Mouse (Mus musculus) mouse embryonic stem cell (cell line): ENCODE measurements around the gene Trpm3.

Experiments
- in situ Hi-C, 2 experiments: fragments of 300-500 bp; cut with MboI; formaldehyde crosslinking; loops; 1 replicate in 1 of 2; 3 replicates in 1 of 2; pipeline ENCODE4 v1.14.3; 2019 to 2020; ENCODE audit warnings: low sequenced_read_pairs in 2 of 2, low pct_unique_long_range_greater_than_20kb in 1 of 2, mixed read lengths in 1 of 2; ENCODE audit not compliant: unreplicated experiment in 1 of 2

Trpm3 gene

DNA sequence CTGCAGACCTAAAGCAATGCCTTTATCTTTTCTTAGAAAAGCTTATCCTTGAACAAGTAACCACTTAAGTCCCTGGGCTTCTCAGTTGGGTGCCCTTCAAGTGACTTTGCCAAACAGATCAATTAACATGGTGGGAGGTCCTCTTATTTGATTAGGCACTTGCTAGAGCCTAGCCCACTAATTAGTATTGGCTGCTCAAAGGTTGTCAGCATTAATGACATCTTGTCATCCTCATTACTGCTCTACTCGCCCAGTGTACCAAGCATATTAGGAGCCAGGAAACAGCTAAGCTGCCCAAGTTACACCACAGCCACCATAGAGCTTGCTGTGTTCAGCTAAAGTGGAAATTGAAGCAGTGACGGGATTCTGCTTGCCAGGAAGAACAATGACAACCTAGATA, 456.4 kb downstream of the Trpm3 start:
- in situ Hi-C loops = no loop called here

DNA sequence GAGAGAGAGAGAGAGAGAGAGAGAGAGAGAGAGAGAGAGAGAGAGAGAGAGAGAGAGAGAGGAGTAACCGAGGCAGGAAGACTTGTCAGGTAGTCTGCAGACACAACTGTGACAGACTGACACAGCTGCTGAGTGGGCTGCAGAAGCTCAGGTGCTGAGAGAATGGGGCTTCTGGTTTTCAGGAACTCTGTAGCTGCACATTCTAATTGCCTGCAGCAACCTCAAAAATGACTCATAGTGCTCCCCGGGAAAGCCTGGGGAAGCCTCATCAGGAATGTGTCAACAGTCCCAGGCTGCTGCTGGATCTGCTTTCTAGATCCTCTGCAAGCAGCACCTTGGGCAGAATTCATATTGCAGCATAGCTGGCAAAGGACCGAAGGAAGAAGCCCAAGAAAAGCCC, 457.9 kb downstream of the Trpm3 start:
- in situ Hi-C loops = no loop called here

DNA sequence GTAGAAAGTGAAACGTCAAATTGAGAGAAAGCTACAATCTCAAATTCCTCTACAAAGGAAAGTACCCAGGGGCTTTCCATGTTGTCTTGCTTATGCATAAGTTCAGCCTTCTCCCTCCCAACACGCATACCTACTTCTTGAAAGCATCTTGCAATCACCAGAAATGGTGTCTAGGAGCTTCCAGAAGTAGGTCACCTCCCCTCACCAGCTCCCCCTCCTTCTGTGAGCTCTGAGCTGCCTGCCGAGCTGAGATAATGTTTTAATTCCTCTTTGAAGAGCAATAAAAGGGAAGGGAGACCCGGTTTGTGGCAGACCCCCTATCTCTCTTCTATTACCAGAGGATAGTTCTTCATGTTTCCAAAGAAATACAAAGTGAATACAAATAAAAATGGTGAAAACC, 465.5 kb downstream of the Trpm3 start:
- in situ Hi-C loops = no loop called here

DNA sequence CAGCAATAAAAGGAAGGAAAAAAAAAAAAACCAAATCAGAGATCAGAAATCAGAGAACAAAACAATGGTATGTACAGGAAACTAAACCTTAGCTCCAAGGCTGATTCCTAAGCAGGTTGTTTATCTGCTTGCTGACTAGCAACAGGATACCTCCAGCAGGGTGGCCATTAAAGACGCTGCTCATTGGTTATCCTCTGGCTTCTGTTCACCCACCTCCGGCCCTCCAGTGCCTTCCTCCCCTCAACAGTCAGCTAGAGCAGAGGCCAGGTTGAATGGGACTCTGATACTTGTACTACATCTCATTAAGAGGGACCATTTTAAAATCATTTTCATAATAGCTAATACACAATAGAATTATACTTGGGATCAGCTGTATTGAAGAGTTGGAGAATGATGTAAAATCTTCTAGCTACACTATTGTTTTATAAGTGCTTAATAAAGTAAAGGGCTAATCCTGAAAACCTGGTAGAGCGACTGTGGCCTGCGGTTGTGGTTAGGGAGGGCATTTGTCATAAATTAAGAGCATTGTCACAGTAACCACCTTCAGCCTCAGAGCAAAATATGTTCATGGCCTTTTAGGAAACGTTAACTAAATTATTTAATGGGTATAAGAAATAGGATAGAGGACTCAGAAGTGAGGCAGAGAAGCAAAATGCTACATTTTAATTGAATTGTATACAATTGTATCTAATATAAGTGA, 469.3 kb downstream of the Trpm3 start:
- in situ Hi-C loops = no loop called here

DNA sequence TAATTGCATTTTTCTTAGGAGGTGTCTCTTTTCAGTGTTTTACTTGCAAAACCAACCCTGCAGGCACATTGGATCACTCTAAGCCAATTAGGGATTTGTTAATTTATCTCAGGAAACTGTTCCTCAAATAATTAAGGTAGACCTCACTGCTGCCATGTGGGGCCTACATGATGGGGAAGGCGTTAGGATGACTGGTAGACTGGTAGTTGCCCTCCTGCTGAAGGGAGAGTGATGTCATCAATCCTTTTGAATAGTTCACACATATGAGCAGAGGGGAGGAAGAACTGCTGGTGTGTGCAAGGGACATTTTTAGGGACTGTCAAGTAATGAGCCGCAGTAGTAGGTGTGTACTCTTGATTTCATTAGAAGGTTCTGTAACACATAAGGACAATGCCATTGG, 472.8 kb downstream of the Trpm3 start:
- in situ Hi-C loops = no loop called here

DNA sequence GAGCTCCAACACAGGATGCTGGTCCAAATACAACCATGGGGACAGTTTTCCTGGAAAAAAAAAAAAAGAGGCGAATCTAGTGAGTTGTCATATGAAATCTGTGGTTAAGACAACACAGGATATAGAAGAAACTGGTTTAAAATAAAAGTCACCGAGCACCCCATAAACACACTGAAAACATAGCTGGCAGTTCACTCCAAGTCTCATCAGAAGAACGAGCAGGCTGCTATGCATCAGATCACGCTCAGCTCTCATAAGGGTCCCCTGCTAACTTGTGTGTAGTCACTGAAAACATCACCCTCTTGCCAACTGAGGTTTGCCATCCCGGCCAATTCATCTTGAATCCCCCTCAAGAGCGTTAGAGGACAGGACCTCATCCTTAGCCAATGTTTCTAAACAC, 476.5 kb downstream of the Trpm3 start:
- in situ Hi-C loops = no loop called here

DNA sequence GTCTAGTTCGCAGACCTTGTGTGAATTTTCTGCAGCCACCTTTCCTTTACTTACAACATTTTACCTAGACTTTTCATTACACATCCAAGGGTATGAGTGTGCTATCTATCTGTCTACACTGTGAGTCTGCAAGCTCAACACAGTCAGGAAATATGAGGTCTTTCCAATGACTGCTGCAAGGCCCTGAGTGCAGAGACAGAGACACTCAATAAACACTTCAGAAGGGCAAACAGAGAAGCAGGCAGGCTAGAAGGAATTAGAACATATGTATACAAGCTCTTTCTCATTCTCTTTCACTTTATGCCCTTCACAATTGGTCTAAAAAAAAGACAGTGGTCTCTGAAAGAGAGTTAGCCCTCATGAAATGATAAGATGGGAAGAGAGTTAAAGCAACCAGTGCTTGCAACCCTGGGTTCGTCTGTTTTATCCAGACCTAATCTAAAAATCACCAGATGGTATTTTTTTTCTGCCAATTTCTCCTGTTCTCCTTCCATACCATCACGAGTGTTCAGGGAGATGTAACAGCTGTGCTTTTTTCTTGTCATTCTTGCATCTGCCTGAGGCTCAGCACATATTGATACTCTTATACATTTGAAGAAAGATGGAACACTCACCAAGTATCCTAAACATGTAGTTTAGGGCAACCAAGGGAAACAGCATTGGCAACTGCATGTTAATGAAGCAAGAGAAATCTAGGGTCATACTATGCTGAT, 486.1 kb downstream of the Trpm3 start:
- in situ Hi-C loops = no loop called here

DNA sequence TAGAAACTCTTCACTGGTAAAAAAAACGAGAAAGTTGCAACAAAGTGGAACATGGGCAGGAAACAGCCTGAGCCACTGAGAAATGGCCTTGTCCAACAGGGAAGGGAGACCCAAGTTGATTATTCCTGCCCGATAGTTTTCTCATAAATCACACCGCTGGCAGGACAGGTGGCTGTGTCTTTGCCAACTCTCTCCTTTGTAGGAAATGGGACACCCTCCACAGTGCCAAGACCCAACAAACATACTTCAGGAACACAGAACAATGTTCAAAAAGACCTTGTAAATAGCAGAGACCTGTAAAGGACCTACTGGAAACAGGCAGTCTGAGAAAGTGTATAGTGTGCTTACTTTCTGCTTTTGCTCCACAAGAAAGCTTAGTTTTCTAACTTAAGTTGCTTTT, 490.0 kb downstream of the Trpm3 start:
- in situ Hi-C loops = no loop called here

DNA sequence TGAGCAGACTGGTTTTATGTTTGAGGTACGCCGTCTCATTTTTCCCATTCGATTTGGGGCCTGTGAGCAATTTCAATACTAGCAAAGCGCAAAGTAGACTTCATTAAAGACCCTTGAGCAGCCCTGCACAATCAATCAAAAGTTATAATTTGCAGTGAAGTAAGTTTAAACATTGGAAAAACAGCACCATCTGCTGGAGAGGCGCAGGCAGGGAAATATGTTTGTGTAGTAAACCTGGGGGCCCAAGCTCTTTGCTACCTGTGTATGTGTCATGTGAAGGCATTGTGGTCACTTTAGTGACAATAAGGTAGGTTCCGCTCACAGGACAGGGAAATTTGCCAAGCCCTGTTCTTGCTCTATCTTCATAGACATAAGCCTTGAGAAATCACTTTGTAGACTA, 492.5 kb downstream of the Trpm3 start:
- in situ Hi-C loops = no loop called here

DNA sequence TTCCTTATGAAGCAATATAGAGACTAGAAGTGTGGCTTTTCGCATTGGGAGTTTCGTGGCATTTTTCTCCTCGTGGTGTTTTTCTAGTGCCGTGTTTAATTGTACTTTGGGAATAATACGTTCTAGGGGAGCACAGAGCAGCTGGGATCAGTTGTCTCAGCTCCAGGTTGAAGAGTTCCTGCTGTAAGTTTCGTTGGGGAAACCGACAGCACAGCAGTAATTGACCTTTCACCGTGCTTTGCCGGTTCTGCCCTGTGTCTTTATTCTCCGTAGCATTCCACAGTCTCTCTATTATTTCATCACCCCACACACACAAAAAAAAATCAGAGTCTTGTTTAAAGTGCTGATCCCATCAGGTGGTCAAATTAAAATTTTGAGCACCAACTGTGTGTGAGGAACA, 496.8 kb downstream of the Trpm3 start:
- in situ Hi-C loops = no loop called here

DNA sequence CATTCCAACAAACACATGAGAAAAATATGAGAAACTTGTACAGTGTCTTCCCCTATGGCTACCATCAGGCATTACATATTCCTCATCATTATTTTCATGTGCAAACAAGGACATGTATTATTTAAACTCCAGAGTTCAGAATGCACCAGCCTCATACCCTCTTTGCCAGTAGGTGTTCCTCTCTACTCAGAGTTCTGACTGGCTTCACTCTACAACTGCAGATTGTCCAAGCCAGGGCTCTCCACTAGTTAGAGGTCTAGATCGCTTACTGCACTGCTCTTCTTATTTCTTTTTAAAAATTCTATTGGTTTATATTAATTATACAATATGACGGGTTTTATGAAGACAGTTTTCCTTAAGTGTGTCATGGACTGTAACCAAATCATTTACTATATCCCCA, 498.9 kb downstream of the Trpm3 start:
- in situ Hi-C loops = no loop called here

DNA sequence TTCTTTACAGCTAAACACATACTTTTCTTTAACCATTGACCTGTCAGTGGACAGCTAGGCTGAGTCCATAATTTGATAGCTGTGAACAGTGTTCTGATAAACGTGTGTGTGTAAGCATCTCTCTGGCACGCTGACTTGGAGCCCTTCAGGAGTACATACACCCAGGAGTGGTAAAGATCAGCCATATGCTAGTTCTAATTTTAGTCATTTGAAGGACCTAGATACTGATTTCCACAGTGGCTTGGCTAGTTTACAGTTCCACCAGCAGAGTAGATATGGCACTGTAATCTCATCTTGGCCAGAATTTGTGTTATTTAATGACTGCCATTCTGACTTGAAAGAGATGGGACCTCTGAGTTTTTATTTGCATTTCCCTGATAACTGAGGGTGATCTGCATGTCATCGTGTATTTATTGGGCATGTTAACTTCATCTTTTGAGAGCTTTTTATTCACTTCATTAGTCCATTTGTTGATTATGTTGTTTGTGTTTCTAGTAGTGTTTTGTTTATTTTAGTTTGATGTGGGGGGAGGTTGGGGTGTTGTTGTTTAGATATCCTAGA, 499.6 kb downstream of the Trpm3 start:
- in situ Hi-C loops = no loop called here

DNA sequence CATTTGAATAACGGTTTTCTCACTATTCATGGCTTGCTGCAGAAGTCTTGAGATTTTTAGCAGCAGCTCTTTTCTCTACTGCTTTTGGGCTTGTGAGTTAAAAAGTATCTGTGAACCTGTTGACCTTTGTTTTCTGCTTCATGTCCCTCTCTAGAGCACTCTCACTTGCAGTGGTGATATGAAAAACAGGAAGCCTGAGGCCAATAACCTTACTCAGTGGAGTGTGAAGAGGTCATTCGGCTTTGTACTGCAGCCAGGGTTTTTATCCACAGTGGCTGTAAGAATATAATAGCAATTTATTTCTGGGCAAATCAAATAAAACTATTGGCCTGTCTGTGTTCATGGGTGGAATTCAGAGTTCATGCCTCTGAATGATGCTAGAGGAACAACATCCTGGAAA, 503.3 kb downstream of the Trpm3 start:
- in situ Hi-C loops = no loop called here

DNA sequence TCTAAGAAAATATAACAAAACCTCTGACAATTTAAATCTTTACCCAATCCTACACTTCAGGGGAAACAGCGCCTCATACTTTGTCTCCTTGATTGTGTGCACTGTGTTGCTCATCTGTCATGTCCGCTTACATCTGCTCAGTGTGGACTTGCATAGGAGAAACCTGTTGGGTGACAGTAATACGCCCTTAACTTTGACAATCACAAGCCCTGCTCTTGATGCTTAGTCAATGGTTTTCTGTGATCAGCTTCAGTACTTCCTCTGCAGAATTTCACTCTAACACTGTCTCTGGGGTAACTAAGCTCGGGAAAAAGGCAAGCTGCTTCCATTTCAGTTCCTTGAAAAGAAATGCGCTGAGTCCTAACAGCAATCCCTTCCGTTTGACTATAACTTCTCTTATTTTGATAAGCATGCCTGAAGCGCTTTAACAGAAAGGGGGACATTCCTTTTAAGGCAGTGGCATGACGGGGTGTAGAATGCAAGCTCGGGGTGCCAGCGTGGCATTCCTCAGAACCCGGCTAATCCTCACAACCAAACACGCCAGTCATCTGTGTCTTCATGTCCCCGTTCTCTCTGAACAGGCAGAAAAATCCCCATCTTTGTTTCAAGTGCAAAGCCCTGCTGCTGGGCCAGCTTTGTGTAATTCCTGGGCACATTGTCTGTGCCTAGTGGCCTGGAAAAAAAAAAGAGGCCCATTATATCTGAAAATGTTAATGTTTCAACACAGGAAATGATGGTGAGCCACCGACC, 517.8 kb downstream of the Trpm3 start:
- in situ Hi-C loops = no loop called here

DNA sequence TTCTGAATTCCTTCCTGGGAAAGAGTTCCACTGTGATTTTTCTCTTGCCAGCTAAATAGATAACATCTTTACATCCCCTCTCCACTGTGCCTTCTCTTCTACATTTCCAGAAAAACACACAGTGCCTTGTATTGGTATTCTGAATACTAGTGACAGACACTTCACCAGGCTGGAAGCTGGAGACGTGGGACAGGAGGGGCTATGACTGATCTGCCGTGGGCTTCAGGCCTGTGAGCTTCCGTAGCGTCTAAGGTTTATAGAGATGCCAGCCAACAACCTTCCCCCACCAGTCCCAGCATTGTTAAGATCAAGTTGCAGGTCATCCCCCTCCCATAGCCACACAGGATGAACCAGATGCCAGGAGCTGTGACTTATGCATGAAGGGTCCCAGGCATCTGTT, 518.4 kb downstream of the Trpm3 start:
- in situ Hi-C loops = no loop called here

DNA sequence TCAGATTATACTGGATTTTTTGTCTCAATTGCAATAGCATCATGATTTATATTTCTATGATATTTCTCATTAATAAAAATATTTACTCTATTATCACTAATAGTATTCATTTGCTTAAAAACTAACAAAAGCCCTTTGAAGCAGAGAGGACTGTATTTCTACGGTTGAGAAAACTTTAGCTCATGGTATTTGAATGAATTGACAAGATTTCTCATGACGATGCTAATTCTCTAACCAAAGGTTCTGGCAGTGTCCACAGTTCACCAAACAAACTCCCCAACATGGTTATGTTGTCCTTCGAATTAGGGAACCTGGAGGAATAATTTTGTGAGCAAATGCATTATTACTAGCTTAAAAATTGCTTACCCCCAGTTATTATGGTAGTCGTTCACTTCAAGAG, 526.6 kb downstream of the Trpm3 start:
- in situ Hi-C loops = no loop called here

DNA sequence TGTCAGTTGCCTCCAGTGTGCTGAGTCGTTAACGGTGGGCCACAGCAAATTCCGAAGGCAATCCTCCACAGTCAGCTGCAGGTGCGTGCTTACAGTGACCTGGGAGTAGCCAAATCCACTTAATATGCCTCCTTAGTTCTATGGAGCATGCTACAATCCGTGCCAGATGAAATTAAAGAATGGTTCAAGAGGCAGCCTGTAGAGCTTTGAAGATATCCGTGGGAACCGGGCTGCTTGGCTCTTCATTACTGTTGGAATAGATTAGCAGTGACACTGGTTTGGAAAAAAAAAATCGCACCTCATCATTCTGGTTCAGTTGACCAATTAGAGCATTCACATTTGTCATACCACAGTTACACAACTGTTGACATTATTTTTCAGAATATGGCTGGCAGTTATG, 531.4 kb downstream of the Trpm3 start:
- in situ Hi-C loops = no loop called here

DNA sequence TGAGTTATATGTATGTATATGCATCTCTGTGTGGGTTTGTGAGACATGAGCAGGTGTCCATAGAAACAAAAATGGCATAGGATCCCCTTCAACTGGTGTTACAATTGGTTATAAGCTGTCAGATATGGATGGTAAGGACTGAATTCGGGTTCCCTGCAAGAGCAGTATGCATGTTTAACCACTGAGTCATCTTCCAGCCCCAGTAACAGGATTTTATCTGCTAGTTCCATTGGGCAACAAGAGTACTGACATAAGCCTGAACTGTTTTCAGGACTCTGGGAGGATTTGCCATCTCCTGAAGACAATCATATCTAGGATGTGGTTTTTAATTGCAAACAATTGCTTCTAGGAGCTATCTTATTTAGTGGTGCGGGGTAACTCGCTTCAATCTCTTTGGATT, 534.0 kb downstream of the Trpm3 start:
- in situ Hi-C loops = no loop called here

DNA sequence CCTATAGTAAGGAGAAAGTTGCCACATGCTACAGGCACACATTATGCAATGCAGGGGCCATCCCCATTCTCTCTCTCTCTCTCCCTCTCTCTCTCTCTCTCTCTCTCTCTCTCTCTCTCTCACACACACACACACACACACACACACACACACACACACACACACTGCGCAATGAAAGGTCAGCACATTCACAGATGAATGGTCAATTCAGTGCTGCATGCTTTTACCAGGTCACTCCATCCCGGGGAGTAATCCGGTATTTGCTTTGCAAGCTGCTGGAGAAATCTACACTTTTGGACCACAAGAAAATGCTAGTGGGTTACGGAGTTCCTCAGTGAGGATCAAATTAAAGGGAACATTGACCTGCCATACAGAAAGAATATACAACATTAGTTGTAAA, 537.4 kb downstream of the Trpm3 start:
- in situ Hi-C loops = no loop called here
